Mouse (Mus musculus): Measurements from ENCODE around the gene Klhl5. TPM values are rescaled to one million over a fixed set of nuclear protein-coding genes. Genes with fewer than 3 reads are reported as not detected.

The Klhl5 gene
- polyA plus RNA-seq (2015; fragmentation: Illumina TruSeq; extraction: RNeasy Lipid Tissue Mini Kit (QIAGEN cat#74804); ENCODE audit: low read depth, low replicate concordance) = 41.3 TPM

GRCm38 (mm10) chr5:65106876-65107772 lies at the start of gene Klhl5:
Gene Klhl5, plus strand, starts transcription at chr5:65107539.

DNA sequence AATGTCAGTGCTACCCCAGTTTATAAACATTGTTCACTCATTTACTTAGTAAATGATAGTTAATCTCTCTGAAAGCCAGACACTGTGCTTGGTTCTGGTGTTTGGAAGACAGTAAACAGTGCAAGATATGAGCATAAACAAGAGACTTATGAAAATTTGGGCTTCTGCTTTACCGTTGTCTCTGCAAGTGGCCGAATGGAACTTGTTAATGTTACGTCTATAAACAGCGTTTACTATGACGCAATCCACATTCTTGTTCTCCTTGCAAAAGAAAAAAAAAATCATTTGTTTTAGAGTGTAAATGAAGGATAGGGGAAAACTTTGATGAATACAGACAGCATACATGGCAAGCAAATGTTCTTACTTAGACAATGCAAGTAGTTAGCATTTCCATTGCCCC lies 15.4 kb upstream of the Klhl5 start, which contains the start of gene Tmem156:
TSS of gene Tmem156 (minus strand) at position 212 of the 400 bp plus-strand sequence.

DNA sequence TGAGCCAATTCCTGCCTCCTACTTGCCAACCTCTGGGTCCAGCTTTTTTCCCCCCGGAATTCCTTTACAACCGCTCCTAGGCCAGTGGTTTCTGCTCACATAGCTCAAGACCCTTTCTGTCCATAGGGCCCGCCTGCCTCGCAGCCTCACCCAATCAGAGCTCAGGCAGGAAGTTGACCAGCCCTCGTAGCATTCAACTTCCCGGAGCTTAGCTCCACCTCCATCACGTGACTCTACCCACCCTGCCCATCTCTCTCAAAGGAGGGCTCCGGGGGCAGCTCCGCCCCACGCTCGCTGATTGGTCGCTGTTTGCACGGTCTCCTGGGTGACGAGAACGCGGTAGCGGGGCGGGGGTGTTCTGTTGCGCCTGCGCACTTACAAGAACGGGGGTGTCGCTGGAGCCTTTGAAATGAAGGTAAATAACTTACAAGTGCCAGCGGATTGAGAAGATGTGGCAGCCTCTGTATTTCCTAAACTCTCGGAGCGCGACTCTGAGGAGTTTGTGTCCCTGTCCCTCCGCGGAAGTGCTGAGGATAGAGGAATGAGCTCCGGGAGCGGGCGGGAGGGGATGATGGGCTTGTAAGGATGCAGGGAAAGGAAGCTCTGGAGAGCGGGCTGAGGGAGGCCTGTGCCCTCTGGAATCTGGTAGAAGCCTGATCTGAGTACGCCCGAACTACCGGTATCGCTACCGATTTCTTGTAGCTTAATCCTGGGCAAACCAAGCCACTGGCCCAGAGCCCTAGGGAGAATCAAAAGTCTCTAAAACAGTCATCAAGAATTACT lies 92.2 kb downstream of the Klhl5 start, which contains the start of gene Wdr19:
TSS of gene Wdr19 (plus strand) at position 351 of the 783 bp plus-strand sequence.

Other genes starting within 250 kb of the Klhl5 start
- 0.33 TPM for gene Tlr1, start 174.0 kb upstream of the Klhl5 start, polyA plus RNA-seq (2015; fragmentation: Illumina TruSeq; extraction: RNeasy Lipid Tissue Mini Kit (QIAGEN cat#74804); ENCODE audit: low read depth, low replicate concordance)
- 0.39 TPM for gene Tlr6, start 147.4 kb upstream of the Klhl5 start, polyA plus RNA-seq (2015; fragmentation: Illumina TruSeq; extraction: RNeasy Lipid Tissue Mini Kit (QIAGEN cat#74804); ENCODE audit: low read depth, low replicate concordance)
- 6.5 TPM for gene Fam114a1, start 137.5 kb upstream of the Klhl5 start, polyA plus RNA-seq (2015; fragmentation: Illumina TruSeq; extraction: RNeasy Lipid Tissue Mini Kit (QIAGEN cat#74804); ENCODE audit: low read depth, low replicate concordance)
- 0.42 TPM for gene Tmem156, start 15.4 kb upstream of the Klhl5 start, polyA plus RNA-seq (2015; fragmentation: Illumina TruSeq; extraction: RNeasy Lipid Tissue Mini Kit (QIAGEN cat#74804); ENCODE audit: low read depth, low replicate concordance)
- gene Wdr19, start 92.2 kb downstream of the Klhl5 start, polyA plus RNA-seq (2015; fragmentation: Illumina TruSeq; extraction: RNeasy Lipid Tissue Mini Kit (QIAGEN cat#74804); ENCODE audit: low read depth, low replicate concordance) = 11.7 TPM
- 20.7 TPM for gene Rfc1, start 228.1 kb downstream of the Klhl5 start, polyA plus RNA-seq (2015; fragmentation: Illumina TruSeq; extraction: RNeasy Lipid Tissue Mini Kit (QIAGEN cat#74804); ENCODE audit: low read depth, low replicate concordance)
- gene Klb, start 240.8 kb downstream of the Klhl5 start, polyA plus RNA-seq (2015; fragmentation: Illumina TruSeq; extraction: RNeasy Lipid Tissue Mini Kit (QIAGEN cat#74804); ENCODE audit: low read depth, low replicate concordance) = not detected